Mouse (Mus musculus) small intestine, adult 2 months (tissue): ENCODE measurements around the gene Pik3c2g. TPM values are rescaled to one million over a fixed set of nuclear protein-coding genes. Genes with fewer than 3 reads are reported as not detected.

Source experiments
- H3K27ac ChIP-seq: fragments of 200-500 bp; 2 replicates; pipeline ENCODE4 v1.5.1; 2012; ENCODE audit warnings: low read depth, low read length, control low read depth, inconsistent platforms; ENCODE audit not compliant: insufficient read depth
- H3K27me3 ChIP-seq: fragments of 200-500 bp; 2 replicates; pipeline ENCODE4 v1.6.1; 2012; ENCODE audit warnings: mild to moderate bottlenecking, moderate library complexity, low read length, inconsistent platforms; ENCODE audit not compliant: control insufficient read depth, insufficient read depth
- H3K36me3 ChIP-seq: fragments of 200-500 bp; 2 replicates; pipeline ENCODE4 v1.6.1; 2012; ENCODE audit warnings: mild to moderate bottlenecking, low read length, control low read depth, inconsistent platforms; ENCODE audit not compliant: control insufficient read depth, insufficient read depth
- H3K4me1 ChIP-seq: fragments of 200-500 bp; 2 replicates; pipeline ENCODE4 v1.6.1; 2012; ENCODE audit warnings: low read length, inconsistent platforms, mixed read lengths; ENCODE audit not compliant: control insufficient read depth, insufficient read depth, insufficient read length
- H3K4me3 ChIP-seq: fragments of 200-500 bp; 2 replicates; pipeline ENCODE4 v1.5.1; 2012; ENCODE audit warnings: low read depth, mild to moderate bottlenecking, control low read depth, inconsistent platforms, low read length, moderate library complexity
- CTCF ChIP-seq: fragments of 200-500 bp; IDR thresholded peaks from 2 replicates; pipeline ENCODE4 v1.5.1; 2012; ENCODE audit warnings: low read depth, mild to moderate bottlenecking, control low read depth, inconsistent platforms, low read length, moderate library complexity, mixed read lengths; ENCODE audit not compliant: insufficient replicate concordance, insufficient read length; ENCODE audit errors: extremely low read depth
- POLR2A ChIP-seq: fragments of 200-500 bp; IDR thresholded peaks from 2 replicates; pipeline ENCODE4 v1.6.1; 2012; ENCODE audit warnings: low read depth, mild to moderate bottlenecking, control low read depth, inconsistent platforms, low read length, moderate library complexity
- WGBS: fragments of 180-500 bp; shearing (Covaris S2); methylation state at CpG from one replicate; pipeline ENCODE4 v1.1.7; 2018; 5-methylcytosine and 5-hydroxymethylcytosine counted together
- polyA plus RNA-seq: library from polyadenylated mRNA; depleted of rRNA; stranded (reverse); fragments of >200 nt; gene quantifications from 2 replicates; pipeline ENCODE4 v1.2.3, GENCODE M21; 2012; rRNA removed

Gene Pik3c2g
- polyA plus RNA-seq, 1 experiment, result 0.15 TPM

DNA sequence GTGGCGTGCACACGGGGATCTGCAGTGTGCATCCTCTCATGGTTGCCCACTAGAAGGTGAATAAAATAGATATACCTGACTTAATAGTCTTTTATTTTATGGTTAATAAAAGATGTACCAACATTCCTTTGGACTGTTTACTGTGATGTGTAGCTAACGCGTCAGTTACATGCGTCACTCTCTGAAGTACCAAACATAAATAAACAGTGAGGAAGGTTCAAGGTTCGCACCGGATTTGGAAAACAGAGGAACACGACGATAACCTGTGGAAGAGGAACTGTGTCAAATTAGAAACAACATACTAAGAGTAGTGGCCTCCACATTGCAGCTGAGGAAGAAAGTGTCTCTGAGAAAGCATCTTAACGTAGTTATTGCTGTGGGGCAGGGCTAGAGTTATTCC is 402.6 kb downstream of the Pik3c2g start:
- no peak overlapping the region for H3K4me3 ChIP-seq
- no peaks in the 10 kb centered on the region for H3K27me3 ChIP-seq
- 76% methylated on average over 10 of the region's 10 CpGs for WGBS
- no peaks in the 10 kb centered on the region for H3K36me3 ChIP-seq
- TF ChIP-seq POLR2A, result no peak
- no peak for TF ChIP-seq CTCF
- H3K4me1 ChIP-seq, result no peaks in the 10 kb centered on the region
- no peak overlapping the region for H3K27ac ChIP-seq

DNA sequence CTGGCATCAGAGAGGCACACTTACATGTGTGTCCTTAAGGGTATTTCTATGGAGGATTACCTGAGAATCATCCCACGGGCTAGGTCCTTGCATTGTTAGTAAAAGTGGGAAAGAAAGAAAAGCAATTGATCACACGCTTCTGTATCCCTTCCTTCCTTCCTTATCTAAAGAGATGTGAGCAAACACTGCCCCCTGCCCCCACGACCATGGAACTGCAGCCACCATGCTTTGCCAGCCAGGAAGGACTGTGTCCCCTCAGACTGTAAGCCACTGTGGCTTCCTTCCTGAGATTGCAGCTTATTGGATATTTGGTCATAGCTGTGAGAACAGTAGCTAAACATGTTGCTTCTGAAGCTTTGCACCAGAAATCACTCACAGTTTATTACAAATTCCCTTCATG is 418.2 kb downstream of the Pik3c2g start:
- no peak overlapping the region for H3K4me3 ChIP-seq
- no peaks in the 10 kb centered on the region for H3K4me1 ChIP-seq
- TF ChIP-seq POLR2A, result no peak
- TF ChIP-seq CTCF, result no peak
- no peak overlapping the region for H3K27ac ChIP-seq
- no peaks in the 10 kb centered on the region for H3K36me3 ChIP-seq
- no peaks in the 10 kb centered on the region for H3K27me3 ChIP-seq
- 81% methylated on average over 3 of the region's 3 CpGs for WGBS

Other genes with a start within 250 kb of the Pik3c2g start
- gene Rergl, start 85.2 kb upstream of the Pik3c2g start, polyA plus RNA-seq, result not detected in 2 replicates